Mouse (Mus musculus) MEL (cell line): ENCODE data around the gene Zfp366. TPM values are rescaled to one million over a fixed set of nuclear protein-coding genes. Genes with fewer than 3 reads are reported as not detected.

Experiments
- DNase-seq: peaks from one replicate; pipeline ENCODE4 v3.0.0; 2011; ENCODE audit warnings: low read depth, low spot score
- H3K27ac ChIP-seq: 2 replicates; pipeline ENCODE4 v1.5.1; 2012; ENCODE audit warnings: low read depth, mild to moderate bottlenecking, control low read depth, low read length, moderate library complexity; ENCODE audit not compliant: control insufficient read depth
- H3K27me3 ChIP-seq, 2 experiments: fragments of 150-350 bp in 1 of 2; sonication (generic) in 1 of 2; 2 replicates each; pipeline ENCODE4 v1.6.1; 2012; ENCODE audit warnings: low read length in 2 of 2, mild to moderate bottlenecking in 2 of 2, improper control_type of control experiment in 1 of 2, moderate library complexity in 1 of 2; ENCODE audit not compliant: insufficient read depth in 2 of 2, control insufficient read depth in 1 of 2
- H3K36me3 ChIP-seq, 2 experiments: 2 replicates each; pipeline ENCODE4 v1.6.1; 2012 to 2014; ENCODE audit warnings: low read length in 2 of 2, improper control_type of control experiment in 1 of 2, inconsistent platforms in 1 of 2, mild to moderate bottlenecking in 1 of 2; ENCODE audit not compliant: insufficient read depth in 2 of 2, control insufficient read depth in 1 of 2
- H3K4me1 ChIP-seq, 2 experiments: fragments of 150-350 bp in 1 of 2; sonication (generic) in 1 of 2; 2 replicates each; pipeline ENCODE4 v1.6.1; 2012; ENCODE audit warnings: low read length in 2 of 2, improper control_type of control experiment in 1 of 2, mild to moderate bottlenecking in 1 of 2; ENCODE audit not compliant: insufficient read depth in 2 of 2, control insufficient read depth in 1 of 2
- H3K4me3 ChIP-seq, 2 experiments: fragments of 150-350 bp in 1 of 2; sonication (generic) in 1 of 2; 2 replicates each; pipeline ENCODE4 v1.5.1; 2012; ENCODE audit warnings: low read depth in 2 of 2, low read length in 2 of 2, mild to moderate bottlenecking in 2 of 2, moderate library complexity in 2 of 2, control low read depth in 1 of 2, improper control_type of control experiment in 1 of 2; ENCODE audit not compliant: control insufficient read depth in 1 of 2, insufficient read depth in 1 of 2
- H3K79me2 ChIP-seq: 2 replicates; pipeline ENCODE4 v1.6.1; 2012; ENCODE audit warnings: mild to moderate bottlenecking, low read length, moderate library complexity; ENCODE audit not compliant: control insufficient read depth, poor library complexity, insufficient read depth
- H3K9ac ChIP-seq: 2 replicates; pipeline ENCODE4 v1.6.1; 2012; ENCODE audit warnings: low read depth, mild to moderate bottlenecking, control low read depth, low read length, moderate library complexity; ENCODE audit not compliant: control insufficient read depth, poor library complexity, severe bottlenecking
- H3K9me3 ChIP-seq: fragments of 150-350 bp; sonication (generic); replicated peaks from 2 replicates; pipeline ENCODE4 v1.6.1; 2012; ENCODE audit warnings: mild to moderate bottlenecking, low read length, improper control_type of control experiment, moderate library complexity; ENCODE audit not compliant: insufficient read depth
- CHD2 ChIP-seq: IDR thresholded peaks from 2 replicates; pipeline ENCODE4 v1.6.1; 2011; ENCODE audit warnings: low read length, improper control_type of control experiment
- EP300 ChIP-seq, 2 experiments: IDR thresholded peaks; 2 replicates each; pipeline ENCODE4 v1.6.1; 2011; ENCODE audit warnings: improper control_type of control experiment in 2 of 2, low read length in 2 of 2, low read depth in 1 of 2, mild to moderate bottlenecking in 1 of 2
- HCFC1 ChIP-seq: IDR thresholded peaks from 2 replicates; pipeline ENCODE4 v1.6.1; 2012; ENCODE audit warnings: low read depth, mild to moderate bottlenecking, inconsistent platforms, low read length, improper control_type of control experiment, moderate library complexity
- MAX ChIP-seq: IDR thresholded peaks from 2 replicates; pipeline ENCODE4 v1.6.1; 2011; ENCODE audit warnings: low read length, improper control_type of control experiment
- POLR2A ChIP-seq, 2 experiments: IDR thresholded peaks; 2 replicates each; pipeline ENCODE4 v1.6.1; 2011 to 2012; ENCODE audit warnings: low read length in 2 of 2, mild to moderate bottlenecking in 2 of 2, control low read depth in 1 of 2, improper control_type of control experiment in 1 of 2, low read depth in 1 of 2, moderate library complexity in 1 of 2; ENCODE audit not compliant: control insufficient read depth in 1 of 2, insufficient read depth in 1 of 2, poor library complexity in 1 of 2
- POLR2AphosphoS2 ChIP-seq: IDR thresholded peaks from 2 replicates; pipeline ENCODE4 v1.6.1; 2011; ENCODE audit warnings: low read length, improper control_type of control experiment
- POLR2AphosphoS5 ChIP-seq: IDR thresholded peaks from 2 replicates; pipeline ENCODE4 v1.6.1; 2012; ENCODE audit warnings: low read depth, borderline replicate concordance, mild to moderate bottlenecking, inconsistent platforms, low read length, moderate library complexity, mixed read lengths
- RAD21 ChIP-seq: IDR thresholded peaks from 2 replicates; pipeline ENCODE4 v1.6.1; 2011; ENCODE audit warnings: mild to moderate bottlenecking, low read depth, low read length, improper control_type of control experiment
- SIN3A ChIP-seq: IDR thresholded peaks from 2 replicates; pipeline ENCODE4 v1.6.1; 2012; ENCODE audit warnings: low read length, improper control_type of control experiment, inconsistent platforms
- TBP ChIP-seq: IDR thresholded peaks from 2 replicates; pipeline ENCODE4 v1.8.0; 2011; ENCODE audit warnings: low read depth, low read length, improper control_type of control experiment
- UBTF ChIP-seq: IDR thresholded peaks from 2 replicates; pipeline ENCODE4 v1.6.1; 2012; ENCODE audit warnings: low read depth, mild to moderate bottlenecking, inconsistent platforms, low read length, improper control_type of control experiment, moderate library complexity, borderline replicate concordance; ENCODE audit not compliant: insufficient read depth
- USF1 ChIP-seq: IDR thresholded peaks from 2 replicates; pipeline ENCODE4 v1.6.1; 2014; ENCODE audit warnings: low read depth, mild to moderate bottlenecking, inconsistent platforms, low read length, improper control_type of control experiment, moderate library complexity
- ZNF384 ChIP-seq: IDR thresholded peaks from 2 replicates; pipeline ENCODE4 v1.6.1; 2012; ENCODE audit warnings: low read depth, mild to moderate bottlenecking, inconsistent platforms, low read length, improper control_type of control experiment
- polyA plus RNA-seq, 2 experiments: library from polyadenylated mRNA; stranded (reverse) in 1 of 2; unstranded in 1 of 2; fragments of >175 nt in 1 of 2; fragments of >200 nt in 1 of 2; gene quantifications; 2 replicates each; pipeline versions ENCODE4 v1.2.1 to v1.2.4; 2012; ENCODE audit warnings: low replicate concordance in 2 of 2, low read depth in 1 of 2; ENCODE audit not compliant: insufficient read length in 2 of 2, insufficient read depth in 1 of 2, missing spikeins in 1 of 2
- total RNA-seq: library from RNA; depleted of rRNA; stranded (reverse); fragments of 300-350 nt; gene quantifications from 2 replicates; pipeline ENCODE4 v1.2.3, GENCODE M21; 2012

Zfp366 gene
- total and polyA plus RNA-seq, 3 experiments, result not detected

DNA sequence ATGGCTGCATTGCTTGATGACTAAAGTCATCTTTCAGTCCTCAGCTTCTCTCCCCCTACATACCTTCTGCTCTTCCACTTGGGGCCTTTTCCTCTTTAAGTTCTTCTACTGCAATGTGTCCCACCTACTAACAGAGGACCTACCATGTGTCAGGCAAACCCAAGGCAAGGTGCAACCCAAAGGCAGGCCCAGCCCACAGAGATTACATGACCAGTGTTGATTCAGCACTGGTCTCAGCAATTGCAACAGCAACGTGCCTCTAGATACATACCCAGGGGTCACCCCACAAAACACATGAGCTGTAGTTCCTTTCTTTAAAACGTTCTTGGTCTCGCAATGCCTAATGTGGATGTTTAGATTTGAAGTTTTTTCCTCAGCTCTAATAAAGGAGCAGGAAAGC, 57.4 kb downstream of the Zfp366 start:
- no peaks in the 10 kb centered on the region for H3K9me3 ChIP-seq
- TF ChIP-seq USF1 (no peak), POLR2AphosphoS5 (no peak), HCFC1 (no peak), MAX (no peak), TBP (no peak), SIN3A (no peak), RAD21 (no peak)
- H3K27ac ChIP-seq, result no peak overlapping the region
- no peaks in the 10 kb centered on the region for H3K36me3 ChIP-seq
- no peaks in the 10 kb centered on the region for H3K79me2 ChIP-seq
- DNase-seq, result no peak
- no peak overlapping the region for H3K4me3 ChIP-seq
- no peaks in the 10 kb centered on the region for H3K27me3 ChIP-seq
- H3K4me1 ChIP-seq, result no peaks in the 10 kb centered on the region
- no peak overlapping the region for H3K9ac ChIP-seq

DNA sequence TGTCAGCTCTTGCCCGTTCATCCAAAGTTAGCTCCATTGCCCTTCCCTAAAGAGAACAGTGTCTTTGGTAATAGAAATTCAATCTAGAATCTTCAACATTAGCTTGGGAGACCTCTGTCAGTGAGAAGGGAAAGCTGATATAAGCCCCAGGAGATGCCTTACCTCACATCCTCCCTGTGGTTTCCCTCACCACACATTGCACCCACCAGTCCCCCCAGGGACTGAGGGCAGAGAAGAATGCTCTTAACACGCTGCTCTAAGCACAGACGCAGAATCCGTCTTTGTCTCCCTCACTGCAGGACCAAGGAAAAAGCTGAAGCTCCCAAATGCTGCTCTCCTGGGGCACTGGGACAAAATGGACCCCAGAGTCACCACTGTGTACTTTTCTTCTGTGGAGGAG, 58.3 kb downstream of the Zfp366 start:
- H3K27ac ChIP-seq, result no peak overlapping the region
- H3K79me2 ChIP-seq, result no peaks in the 10 kb centered on the region
- H3K9me3 ChIP-seq, result no peaks in the 10 kb centered on the region
- H3K36me3 ChIP-seq, result no peaks in the 10 kb centered on the region
- H3K27me3 ChIP-seq, result no peaks in the 10 kb centered on the region
- no peak overlapping the region for H3K4me3 ChIP-seq
- no peak for TF ChIP-seq CHD2
- DNase-seq, result no peak
- H3K9ac ChIP-seq, result no peak overlapping the region
- no peaks in the 10 kb centered on the region for H3K4me1 ChIP-seq

DNA sequence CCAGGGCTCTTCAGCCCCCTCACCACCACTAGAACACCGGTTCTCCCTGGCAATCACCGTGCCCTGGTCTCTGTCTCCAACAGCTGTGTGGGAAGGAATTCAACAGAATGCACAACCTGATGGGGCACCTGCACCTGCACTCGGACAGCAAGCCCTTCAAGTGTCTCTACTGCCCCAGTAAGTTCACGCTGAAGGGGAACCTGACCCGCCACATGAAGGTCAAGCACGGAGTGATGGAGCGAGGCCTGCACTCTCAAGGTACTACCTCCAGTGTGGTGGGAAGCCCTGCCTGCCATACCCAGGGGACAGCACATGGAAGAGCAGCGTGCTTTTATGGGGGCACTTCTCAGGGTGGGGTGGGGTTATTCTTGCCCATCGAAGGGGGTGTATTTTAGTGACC, 59.2 kb downstream of the Zfp366 start:
- Histone ChIP-seq H3K36me3 (no peaks in the 10 kb centered on the region), H3K9me3 (no peaks in the 10 kb centered on the region), H3K9ac (no peak overlapping the region), H3K4me1 (no peaks in the 10 kb centered on the region), H3K27ac (no peak overlapping the region), H3K79me2 (no peaks in the 10 kb centered on the region), H3K27me3 (no peaks in the 10 kb centered on the region), H3K4me3 (no peak overlapping the region)
- DNase-seq, result no peak
- no peak for TF ChIP-seq HCFC1
- TF ChIP-seq POLR2AphosphoS2, result no peak
- TF ChIP-seq EP300 (IDR thresholded peaks at IDR 0.05; ENCODE audit: low read depth in 1 of 2, low read length in 2 of 2), result no peak

DNA sequence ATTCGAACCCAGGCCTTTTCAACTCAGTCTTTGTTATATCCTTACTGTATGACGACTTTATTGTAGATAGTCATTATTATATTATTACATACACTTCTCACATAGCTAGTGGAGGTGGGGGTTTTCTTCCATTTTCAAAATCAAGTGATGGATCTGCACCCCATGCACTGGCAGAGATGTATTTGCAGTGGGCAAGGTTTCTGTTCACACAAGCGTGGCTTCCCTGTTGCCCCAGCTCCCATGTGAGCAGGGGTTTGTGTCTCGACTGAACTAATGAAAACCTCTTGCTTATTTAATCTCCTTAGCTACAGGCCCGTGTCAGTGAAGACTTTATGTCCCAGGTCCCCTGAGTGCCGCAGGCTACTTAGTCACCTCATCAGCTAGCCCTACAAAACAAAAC, 59.8 kb downstream of the Zfp366 start:
- no peak overlapping the region for H3K27ac ChIP-seq
- no peaks in the 10 kb centered on the region for H3K27me3 ChIP-seq
- TF ChIP-seq ZNF384 (no peak), POLR2A (IDR thresholded peaks at IDR 0.05; ENCODE audit: control insufficient read depth in 1 of 2, insufficient read depth in 1 of 2, low read depth in 1 of 2, low read length in 2 of 2, poor library complexity in 1 of 2) (no peak), USF1 (no peak), UBTF (no peak)
- TF ChIP-seq, all 39 proteins: peak for 0

More for the DNA sequence above, 59.8 kb downstream of the Zfp366 start:
- Histone ChIP-seq H3K9me3 (no peaks in the 10 kb centered on the region), H3K9ac (no peak overlapping the region), H3K36me3 (no peaks in the 10 kb centered on the region), H3K4me3 (no peak overlapping the region), H3K79me2 (no peaks in the 10 kb centered on the region), H3K4me1 (no peaks in the 10 kb centered on the region)
- no peak for DNase-seq
